16 mouse cellular contexts compared by ENCODE assay signal in the genomic region with DNA sequence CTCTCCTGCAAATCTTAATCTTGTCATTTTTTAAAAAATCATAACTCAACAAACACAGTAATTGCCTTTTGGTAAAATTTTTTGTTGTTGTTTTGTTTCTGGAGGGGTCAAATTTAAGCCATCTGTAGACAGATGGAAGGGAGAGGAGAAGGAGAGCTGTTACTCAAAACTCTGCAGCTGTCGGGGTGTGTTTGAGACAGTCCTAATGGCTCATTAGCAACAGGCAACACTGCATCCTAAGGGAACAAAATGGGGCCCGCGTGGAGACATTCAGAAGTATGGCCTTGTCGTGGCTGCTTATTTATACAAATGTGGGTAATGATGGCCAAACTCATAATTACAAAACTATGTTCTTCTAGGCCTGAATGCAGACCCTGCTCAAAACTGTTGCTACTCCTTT.
"Had no signal": no experiment of that assay in that cellular context is flagged by ENCODE, and none has a peak within 500 bp of the region (broad histone marks: within the 10 kb centered on the region; RNA-seq: fewer than 3 reads in every experiment).

No protein-coding gene starts in this region.

- H3K27ac ChIP-seq: intestine, embryonic 15.5 days; layer of hippocampus, adult 2 months; limb, embryonic 13.5 days; liver, embryonic 14.5 days; macrophage; midbrain, embryonic 12.5 days had no signal

- DNase-seq: kidney, adult 18-20 months; kidney, postnatal 10 days; kidney, postnatal 4 days; left cerebral cortex, postnatal 4 days; right cerebral cortex, postnatal 4 days; spleen, adult 18-20 months; thymus, adult 18-20 months; thymus, postnatal 14 days had no signal

- H3K4me2 ChIP-seq: intestine, embryonic 15.5 days; limb, embryonic 13.5 days; midbrain, embryonic 12.5 days had no signal

- H3K27me3 ChIP-seq: intestine, embryonic 15.5 days; limb, embryonic 13.5 days; megakaryocyte, embryonic 14.5 days; midbrain, embryonic 12.5 days had no signal

- ATAC-seq: intestine, embryonic 15.5 days; midbrain, embryonic 16.5 days had no signal

- H3K36me3 ChIP-seq: intestine, embryonic 15.5 days; limb, embryonic 13.5 days; midbrain, embryonic 12.5 days had no signal

- H3K9me3 ChIP-seq: intestine, embryonic 15.5 days; limb, embryonic 13.5 days; megakaryocyte, embryonic 14.5 days; midbrain, embryonic 12.5 days had no signal

- H3K4me1 ChIP-seq: intestine, embryonic 15.5 days; limb, embryonic 13.5 days; megakaryocyte, embryonic 14.5 days; midbrain, embryonic 12.5 days had no signal

- H3K9ac ChIP-seq: intestine, embryonic 15.5 days; limb, embryonic 13.5 days; liver, embryonic 14.5 days; midbrain, embryonic 12.5 days had no signal

- H3K4me3 ChIP-seq: intestine, embryonic 15.5 days; layer of hippocampus, adult 2 months; limb, embryonic 13.5 days; megakaryocyte, embryonic 14.5 days; midbrain, embryonic 12.5 days had no signal
